Mouse (Mus musculus) lung, embryonic 16.5 days (tissue): ENCODE measurements around the gene Dnaja1. TPM values are rescaled to one million over a fixed set of nuclear protein-coding genes. Genes with fewer than 3 reads are reported as not detected.

Source experiments
- ATAC-seq: fragments of 200-750 bp; cut with Nextera tagmentation; 2 replicates; pipeline ENCODE4 v1.8.0; 2017; ENCODE audit warnings: low read depth, mild to moderate bottlenecking, moderate library complexity
- H3K27ac ChIP-seq: fragments of 300-500 bp; sonication (generic); 2 replicates; pipeline ENCODE4 v1.5.1; 2014; ENCODE audit warnings: mild to moderate bottlenecking, control low read depth, low read length
- H3K27me3 ChIP-seq: fragments of 300-500 bp; sonication (generic); 2 replicates; pipeline ENCODE4 v1.6.1; 2014; ENCODE audit warnings: low read depth, low read length, mixed read lengths; ENCODE audit not compliant: control insufficient read depth, insufficient read depth
- H3K36me3 ChIP-seq: fragments of 300-500 bp; sonication (generic); 2 replicates; pipeline ENCODE4 v1.6.1; 2014; ENCODE audit warnings: low read length; ENCODE audit not compliant: control insufficient read depth, insufficient read depth
- H3K4me1 ChIP-seq: fragments of 300-500 bp; sonication (generic); replicated peaks from 2 replicates; pipeline ENCODE4 v1.6.1; 2014; ENCODE audit warnings: low read length, mixed read lengths; ENCODE audit not compliant: control insufficient read depth, insufficient read depth
- H3K4me2 ChIP-seq: fragments of 300-500 bp; sonication (generic); 2 replicates; pipeline ENCODE4 v1.6.1; 2014; ENCODE audit warnings: low read depth, low read length, control low read depth
- H3K4me3 ChIP-seq: fragments of 300-500 bp; sonication (generic); 2 replicates; pipeline ENCODE4 v1.5.1; 2014; ENCODE audit warnings: mild to moderate bottlenecking, low read length, control low read depth
- H3K9ac ChIP-seq: fragments of 300-500 bp; sonication (generic); 2 replicates; pipeline ENCODE4 v1.6.1; 2014; ENCODE audit warnings: low read length, control low read depth
- H3K9me3 ChIP-seq: fragments of 300-500 bp; sonication (generic); 2 replicates; pipeline ENCODE4 v1.6.1; 2016; ENCODE audit warnings: low read length; ENCODE audit not compliant: control insufficient read depth
- WGBS: fragments of 180-500 bp; shearing (Covaris S2); extraction: QIAGEN DNeasy Blood & Tissue Kit; methylation state at CpG from one replicate; pipeline ENCODE4 v1.1.7; 2014; 5-methylcytosine and 5-hydroxymethylcytosine counted together
- polyA plus RNA-seq: library from polyadenylated mRNA; unstranded; fragments of >200 nt; fragmentation: Nextera tagmentation; extraction: Ambion mirVana; gene quantifications from 2 replicates; pipeline ENCODE4 v1.2.1, GENCODE M21; 2015

Gene Dnaja1
- polyA plus RNA-seq, 1 experiment from 2014 or later: 401 TPM

DNA sequence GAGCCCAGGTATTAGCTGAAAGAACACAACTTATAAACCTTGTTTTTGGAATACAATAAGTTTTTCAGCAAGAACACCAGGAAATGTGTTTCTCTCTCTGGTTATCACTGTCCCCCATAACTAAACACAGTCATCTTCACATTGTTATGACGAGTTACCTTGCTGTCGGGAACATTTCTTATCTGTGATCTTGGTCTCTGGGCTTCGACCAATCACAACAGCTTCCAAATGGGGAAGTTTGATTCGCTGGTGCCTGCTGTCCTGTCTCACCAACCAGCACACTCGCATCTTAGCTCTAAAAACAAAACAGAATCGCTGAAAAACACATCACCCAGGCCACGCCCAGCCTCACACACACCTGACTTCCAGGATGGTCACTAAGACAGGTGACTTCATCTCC lies 24.9 kb upstream of the Dnaja1 start:
- H3K9me3 ChIP-seq: no peaks in the 10 kb centered on the region
- WGBS: 78% methylated on average over 7 of the region's 7 CpGs
- H3K4me2 ChIP-seq: no peak overlapping the region
- H3K9ac ChIP-seq: no peak overlapping the region
- H3K36me3 ChIP-seq: peaks cover 9% of the 10 kb centered on the region
- H3K27ac ChIP-seq: no peak overlapping the region
- ATAC-seq: no peak
- H3K4me1 ChIP-seq: peaks cover 4% of the 10 kb centered on the region
- H3K4me3 ChIP-seq: no peak overlapping the region
- H3K27me3 ChIP-seq: no peaks in the 10 kb centered on the region

DNA sequence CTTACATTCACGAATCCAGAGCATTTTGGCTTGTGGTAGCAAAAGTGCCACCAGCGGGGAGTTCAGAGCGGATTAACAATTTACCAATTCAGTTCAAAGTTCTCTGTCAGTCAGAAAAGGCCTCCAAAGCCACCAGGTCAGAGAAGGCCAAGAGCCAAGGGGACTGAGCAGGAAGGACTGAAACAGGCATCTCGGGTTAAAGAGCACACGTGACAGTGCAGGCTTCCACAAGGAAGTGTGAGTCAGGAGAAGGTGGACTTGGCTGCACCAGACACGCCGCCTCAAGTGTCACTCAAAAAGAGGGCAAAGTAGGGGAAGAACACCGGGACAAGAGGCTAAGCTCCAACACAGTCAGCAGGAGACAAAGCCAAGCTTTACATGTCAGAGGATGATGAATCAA lies 21.7 kb upstream of the Dnaja1 start:
- H3K36me3 ChIP-seq: no peaks in the 10 kb centered on the region
- no peak overlapping the region for H3K9ac ChIP-seq
- no peaks in the 10 kb centered on the region for H3K9me3 ChIP-seq
- 71% methylated on average over 8 of the region's 8 CpGs for WGBS
- no peak overlapping the region for H3K27ac ChIP-seq
- no peak for ATAC-seq
- no peaks in the 10 kb centered on the region for H3K27me3 ChIP-seq
- no peak overlapping the region for H3K4me3 ChIP-seq
- H3K4me1 ChIP-seq: peaks cover 12% of the 10 kb centered on the region
- H3K4me2 ChIP-seq: no peak overlapping the region

DNA sequence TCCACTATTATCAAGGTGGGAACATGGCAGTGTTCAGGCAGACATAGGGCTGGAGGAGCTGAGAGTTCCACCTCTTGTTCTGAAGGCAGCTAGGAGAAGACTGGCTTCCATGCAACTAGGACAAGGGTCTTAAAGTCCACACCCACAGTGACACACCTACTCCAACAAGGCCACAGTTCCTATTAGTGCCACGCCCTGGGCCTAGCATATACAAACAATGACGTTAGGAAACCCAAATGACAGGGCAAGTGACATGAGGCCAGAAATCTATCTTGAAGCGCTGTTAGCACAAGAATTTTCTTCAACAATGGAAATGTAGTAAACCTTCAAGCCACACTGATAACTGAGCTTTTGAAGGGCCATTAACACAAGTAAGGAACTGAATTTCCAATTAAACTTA lies 20.2 kb upstream of the Dnaja1 start:
- Histone ChIP-seq H3K27me3 (no peaks in the 10 kb centered on the region), H3K36me3 (no peaks in the 10 kb centered on the region), H3K4me2 (peak overlapping the region; percentile 87), H3K4me3 (peak overlapping the region; percentile 75), H3K9me3 (no peaks in the 10 kb centered on the region), H3K9ac (no peak overlapping the region; the same call in 1 of the 2 replicates), H3K27ac (peak overlapping the region; percentile 98), H3K4me1 (peaks cover 12% of the 10 kb centered on the region)
- ATAC-seq: no peak
- WGBS: 67% methylated on average over 3 of the region's 3 CpGs

DNA sequence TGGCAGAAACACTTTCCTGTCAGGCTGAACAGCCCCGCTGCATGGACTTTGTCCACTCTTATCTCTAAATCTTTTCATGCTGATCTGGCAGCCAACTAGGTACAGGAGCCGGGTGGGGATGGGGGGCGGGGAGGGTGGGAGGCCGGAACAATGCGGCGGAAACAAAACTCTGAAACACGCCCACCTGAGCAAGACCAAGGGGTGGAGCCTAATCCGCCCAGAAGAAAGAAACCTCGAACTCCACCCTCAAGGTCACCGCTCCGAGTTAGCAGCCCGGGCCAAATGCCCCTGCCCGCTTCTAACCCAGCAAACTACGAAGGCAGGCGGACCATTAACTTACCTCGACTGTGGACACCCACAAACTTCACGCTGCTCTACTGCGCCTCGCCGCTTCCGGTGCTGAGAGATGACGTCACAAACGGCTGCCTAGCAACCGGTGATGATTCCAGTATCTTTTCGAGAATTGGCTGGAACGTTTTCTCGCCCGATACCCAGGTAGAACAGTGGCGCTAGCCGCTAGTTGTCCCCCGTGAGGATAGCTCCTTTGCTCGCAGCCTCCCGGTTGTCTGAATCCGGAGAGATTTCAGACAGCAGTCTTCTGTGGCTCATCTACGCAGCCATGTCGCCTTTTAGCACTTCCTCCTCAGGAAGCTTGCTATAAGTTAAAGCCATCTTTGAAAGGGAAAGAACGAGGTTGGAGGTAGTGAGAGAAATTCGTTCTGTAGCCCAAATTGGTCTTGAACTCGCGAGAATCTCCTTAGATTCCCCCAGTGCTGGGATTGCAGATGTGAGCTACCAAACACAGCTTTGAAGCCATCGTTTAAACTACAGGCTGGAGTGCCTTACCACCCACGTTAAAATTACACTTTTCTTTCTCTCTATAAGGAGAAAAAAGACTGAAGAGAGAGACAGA lies 18.9 kb upstream of the Dnaja1 start, which contains the start of gene Aptx:
Gene Aptx, minus strand, starts transcription at position 398 of the 913 bp plus-strand sequence.
- Histone ChIP-seq H3K9ac (peak within 1 kb of the TSS; percentile 77), H3K4me2 (peak within 1 kb of the TSS; percentile 87), H3K9me3 (no peaks in the 10 kb centered on the region), H3K4me3 (peak within 1 kb of the TSS; percentile 75), H3K4me1 (peaks cover 12% of the 10 kb centered on the region), H3K27ac (peak within 1 kb of the TSS; percentile 98), H3K36me3 (no peaks in the 10 kb centered on the region), H3K27me3 (no peaks in the 10 kb centered on the region)
- ATAC-seq: peak; percentile 93
- under 1% methylated on average over 42 of the region's 42 CpGs for WGBS

GRCm38 (mm10) chr4:40703710-40704275 lies 18.2 kb upstream of the Dnaja1 start:
- H3K9ac ChIP-seq: peak overlapping the region; percentile 77
- H3K9me3 ChIP-seq: no peaks in the 10 kb centered on the region
- ATAC-seq: no peak
- WGBS: 14% methylated on average over 9 of the region's 9 CpGs
- peak overlapping the region; percentile 98 for H3K27ac ChIP-seq
- H3K36me3 ChIP-seq: no peaks in the 10 kb centered on the region
- H3K4me2 ChIP-seq: peak overlapping the region; percentile 87
- peak overlapping the region; percentile 75 for H3K4me3 ChIP-seq
- no peaks in the 10 kb centered on the region for H3K27me3 ChIP-seq
- H3K4me1 ChIP-seq: peaks cover 12% of the 10 kb centered on the region

DNA sequence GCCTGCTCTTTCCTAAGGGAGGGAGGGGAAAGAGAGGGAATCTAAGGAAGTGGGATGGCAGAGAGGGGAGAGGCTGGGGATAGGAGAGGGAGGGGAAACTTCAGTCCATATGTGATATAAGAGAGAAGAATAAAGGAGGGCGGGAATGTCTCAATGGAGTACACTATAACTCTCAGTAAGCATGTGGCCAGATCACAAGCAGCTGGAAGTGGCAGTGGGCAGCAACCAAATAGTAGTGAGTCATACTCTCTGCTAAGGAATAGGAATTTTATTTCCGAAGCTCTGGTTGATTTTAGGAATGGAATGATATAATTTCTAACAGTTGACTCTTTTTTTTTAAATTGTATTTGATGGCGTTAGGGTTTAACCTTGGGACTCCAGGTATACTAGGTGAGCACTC lies 4.8 kb upstream of the Dnaja1 start:
- Histone ChIP-seq H3K4me3 (no peak overlapping the region), H3K9me3 (no peaks in the 10 kb centered on the region), H3K4me2 (no peak overlapping the region), H3K27ac (no peak overlapping the region), H3K4me1 (peaks cover 9% of the 10 kb centered on the region), H3K36me3 (no peaks in the 10 kb centered on the region), H3K9ac (no peak overlapping the region), H3K27me3 (no peaks in the 10 kb centered on the region)
- 85% methylated on average over 3 of the region's 3 CpGs for WGBS
- ATAC-seq: no peak

GRCm38 (mm10) chr4:40720910-40721309 lies 1.0 kb upstream of the Dnaja1 start:
- Histone ChIP-seq H3K36me3 (peaks cover 4% of the 10 kb centered on the region; the same call in 1 of the 2 replicates), H3K4me3 (no peak overlapping the region; the same call in 1 of the 2 replicates), H3K27me3 (no peaks in the 10 kb centered on the region), H3K4me2 (peak overlapping the region; percentile 71), H3K27ac (peak overlapping the region; percentile 100), H3K9ac (peak overlapping the region; percentile 97), H3K4me1 (peaks cover 22% of the 10 kb centered on the region), H3K9me3 (no peaks in the 10 kb centered on the region)
- WGBS: 94% methylated on average over 8 of the region's 8 CpGs
- ATAC-seq: no peak

- ATAC-seq: peak; percentile 81
- Histone ChIP-seq H3K9ac (peak overlapping the region; percentile 97), H3K27me3 (no peaks in the 10 kb centered on the region), H3K4me1 (peaks cover 24% of the 10 kb centered on the region), H3K27ac (peak overlapping the region; percentile 100), H3K9me3 (no peaks in the 10 kb centered on the region), H3K4me2 (peak overlapping the region; percentile 88), H3K36me3 (peaks cover 15% of the 10 kb centered on the region), H3K4me3 (peak overlapping the region; percentile 93)
- 1% methylated on average over 56 of the region's 62 CpGs for WGBS
Measured at GRCm38 (mm10) chr4:40722687-40723460, 924 bp downstream of the Dnaja1 start.

DNA sequence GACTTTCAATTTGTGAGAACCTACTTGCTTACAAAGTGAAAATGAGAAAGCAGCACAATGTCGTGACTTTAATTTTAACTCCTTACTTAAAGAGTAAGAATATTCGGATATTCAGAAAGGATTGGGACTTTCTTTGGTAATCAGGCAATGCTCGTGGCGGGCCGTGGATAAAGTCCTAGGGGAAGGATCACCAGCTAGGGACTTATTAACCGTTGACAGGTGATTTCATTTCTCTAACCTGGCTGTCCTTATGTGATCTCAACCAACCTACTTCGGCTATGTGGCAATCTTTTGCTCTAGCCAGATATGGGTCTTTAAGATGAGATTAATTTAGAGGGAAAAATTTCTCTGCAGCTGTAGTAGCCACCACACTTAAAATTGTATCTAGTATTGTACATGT lies 3.2 kb downstream of the Dnaja1 start:
- no peak overlapping the region for H3K9ac ChIP-seq
- H3K36me3 ChIP-seq: peaks cover 28% of the 10 kb centered on the region
- ATAC-seq: no peak
- H3K4me1 ChIP-seq: peaks cover 24% of the 10 kb centered on the region
- H3K9me3 ChIP-seq: no peaks in the 10 kb centered on the region
- WGBS: 79% methylated on average over 7 of the region's 7 CpGs
- no peak overlapping the region for H3K27ac ChIP-seq
- peak overlapping the region; percentile 88 for H3K4me2 ChIP-seq
- H3K4me3 ChIP-seq: peak overlapping the region; percentile 28; the same call in 1 of the 2 replicates
- no peaks in the 10 kb centered on the region for H3K27me3 ChIP-seq
